9 mouse cellular contexts compared by ENCODE assay signal in the genomic region with DNA sequence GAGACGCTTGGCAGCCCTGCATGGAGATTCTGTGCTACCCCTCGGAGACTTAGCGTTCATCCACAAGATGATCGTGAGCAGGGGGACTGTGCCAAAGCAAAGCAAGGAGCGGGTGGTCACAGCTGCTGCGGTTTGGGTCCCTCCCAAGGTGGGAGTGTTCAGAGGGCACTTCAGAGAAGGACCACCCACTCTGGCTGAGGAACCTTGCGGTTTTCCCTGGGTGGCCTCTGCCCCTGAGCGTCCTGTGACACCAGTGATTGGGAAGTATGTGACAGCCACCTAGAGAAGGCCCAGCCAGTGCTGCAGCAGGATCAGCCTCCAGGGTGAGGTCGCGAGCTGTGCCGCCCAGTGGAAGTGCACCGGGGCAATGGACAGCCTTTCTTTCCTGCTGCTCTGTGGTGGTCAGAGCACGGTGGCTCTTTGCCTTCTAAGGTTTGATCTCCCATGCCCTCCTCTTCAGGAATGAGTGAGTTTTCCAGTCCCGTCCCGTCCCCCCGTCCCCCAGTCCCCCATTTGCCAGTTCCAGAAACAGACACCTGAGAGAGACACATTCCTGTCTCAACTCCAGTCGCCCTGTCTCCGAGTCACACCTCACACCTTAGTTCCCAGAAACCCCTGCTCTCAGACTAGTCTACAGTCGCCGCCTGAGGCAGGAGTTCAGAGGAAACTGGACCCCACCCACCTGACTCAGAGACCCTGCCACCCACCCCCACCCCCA. TPM values are rescaled to one million over a fixed set of nuclear protein-coding genes. Genes with fewer than 3 reads are reported as not detected.
DNase-seq lines count a peak whose midpoint lies in the region; ATAC-seq and TF ChIP-seq lines count a peak whose summit lies in the region.
"Had no signal": no experiment of that assay in that cellular context is flagged by ENCODE, and none has a peak within 500 bp of the region (broad histone marks: within the 10 kb centered on the region; RNA-seq: fewer than 3 reads in every experiment).

No protein-coding gene starts in this region.

- H3K4me2 ChIP-seq in kidney, embryonic 15.5 days = no peak overlapping the region

- H3K9ac ChIP-seq in kidney, embryonic 15.5 days = no peak overlapping the region

- no peaks in the 10 kb centered on the region for H3K9me3 ChIP-seq in E14TG2a.4 (ENCODE audit: low read length)
- H3K9me3 ChIP-seq in kidney, embryonic 15.5 days (replicated peaks) = no peaks in the 10 kb centered on the region

- intact Hi-C loops in gastrocnemius, postnatal 14 days (cut with DNase I; ENCODE audit: low total_unique reads) = loop anchor here (2.0 to 10.0 kb wide), 2 partner anchors 59 to 463 kb away; no protein-coding TSS in a partner anchor

- no peak overlapping the region for H3K27ac ChIP-seq in kidney, embryonic 15.5 days

- no peaks in the 10 kb centered on the region for H3K36me3 ChIP-seq in E14TG2a.4 (ENCODE audit: insufficient read depth, low read length)
- no peaks in the 10 kb centered on the region for H3K36me3 ChIP-seq in kidney, embryonic 15.5 days

- no peaks in the 10 kb centered on the region for H3K27me3 ChIP-seq in E14TG2a.4 (ENCODE audit: insufficient read depth, low read length)
- no peaks in the 10 kb centered on the region for H3K27me3 ChIP-seq in kidney, embryonic 15.5 days

- 38% methylated on average over 20 of the region's 20 CpGs for WGBS in kidney, embryonic 15.5 days

- ATAC-seq in granulocyte monocyte progenitor cell, adult 5-6 weeks (replicated peaks; ENCODE audit: poor library complexity, severe bottlenecking) = peak; percentile 95
- ATAC-seq in kidney, embryonic 15.5 days (replicated peaks; ENCODE audit: low FRiP score) = no peak

- no peak for TF ChIP-seq CTCF in E14TG2a.4 (conservative IDR thresholded peaks at IDR 0.05; ENCODE audit: low read length)

- peaks cover 65% of the 10 kb centered on the region for H3K4me1 ChIP-seq in E14TG2a.4 (replicated peaks; ENCODE audit: low read depth, low read length)
- H3K4me1 ChIP-seq in kidney, embryonic 15.5 days = peaks cover 18% of the 10 kb centered on the region

- DNase-seq in gastrocnemius, postnatal 14 days = peak; percentile 28
- DNase-seq in gastrocnemius, adult 8-10 months (ENCODE audit: low spot score in 2 of 2) = no peak
- DNase-seq in lung, postnatal 14 days = peak; percentile 20
- DNase-seq in layer of hippocampus, adult 8-10 months (ENCODE audit: low spot score in 2 of 2) = no peak
- DNase-seq in urinary bladder, adult 18-20 months (ENCODE audit: low spot score in 2 of 2) = no peak
- DNase-seq: cerebellum, postnatal 25 days had no signal

- peak overlapping the region; percentile 64 for H3K4me3 ChIP-seq in E14TG2a.4 (replicated peaks; ENCODE audit: low read length)
- no peak overlapping the region for H3K4me3 ChIP-seq in kidney, embryonic 15.5 days (replicated peaks)

RNA-seq across cellular contexts. Expression of a gene that starts 21.5 kb away (rescaled TPM):
- total RNA-seq in gastrocnemius, postnatal 14 days (2021) = 10 to 100 TPM; 42.0 to 56.1 TPM
- 10 to 100 TPM; 17.1 to 25.6 (median 24.8) TPM for total RNA-seq in gastrocnemius, adult 8-10 months (2022)
- 0.90 and 3.0 TPM in 2 replicates for total RNA-seq in granulocyte monocyte progenitor cell, adult 5-6 weeks (2014; fragmentation: Nextera tagmentation)
- total RNA-seq in granulocyte monocyte progenitor cell, adult 5-6 weeks (2017) = 3.0 and 3.2 TPM in 2 replicates
- total RNA-seq in layer of hippocampus, adult 8-10 months (2022) = 100 to 1,000 TPM; 744 to 810 (median 791) TPM
- polyA plus RNA-seq in kidney, embryonic 15.5 days (2015; fragmentation: Nextera tagmentation; extraction: Ambion mirVana) = 36.7 and 41.8 TPM in 2 replicates

Comparison
In these comparisons a context has a peak if more than half of its experiments do, and no peak if none do; other contexts are left out.
1. DNase-seq: peak in gastrocnemius, postnatal 14 days (single experiment) and lung, postnatal 14 days (single experiment); none in gastrocnemius, adult 8-10 months (0 of 2), layer of hippocampus, adult 8-10 months (0 of 2) and urinary bladder, adult 18-20 months (0 of 2).
2. RNA of a gene that starts 21.5 kb away (total RNA-seq): 744 to 810 TPM in layer of hippocampus, adult 8-10 months; 42.0 to 56.1 TPM in gastrocnemius, postnatal 14 days, 17.1 to 25.6 TPM in gastrocnemius, adult 8-10 months and 0.90 to 3.2 TPM in granulocyte monocyte progenitor cell, adult 5-6 weeks; every median in the first group is over 10 times any median in the second.